Mouse (Mus musculus) gonadal fat pad, adult 2 months (tissue): ENCODE measurements around the gene Med7. TPM values are rescaled to one million over a fixed set of nuclear protein-coding genes. Genes with fewer than 3 reads are reported as not detected.
"Not testable (repeated sequence)": the region's sequence is repeated elsewhere in the genome, so short reads cannot be mapped to it uniquely, and the experiment has no call there.

ENCODE experiments used
- DNase-seq: peaks from one replicate; pipeline ENCODE4 v3.0.0-alpha.2; 2012; ENCODE audit warnings: low read depth
- polyA plus RNA-seq: library from polyadenylated mRNA; depleted of rRNA; stranded (reverse); fragments of >200 nt; gene quantifications from 2 replicates; pipeline ENCODE4 v1.2.3, GENCODE M21; 2012

Gene Med7
- polyA plus RNA-seq, 1 experiment: 15.2 TPM

DNA sequence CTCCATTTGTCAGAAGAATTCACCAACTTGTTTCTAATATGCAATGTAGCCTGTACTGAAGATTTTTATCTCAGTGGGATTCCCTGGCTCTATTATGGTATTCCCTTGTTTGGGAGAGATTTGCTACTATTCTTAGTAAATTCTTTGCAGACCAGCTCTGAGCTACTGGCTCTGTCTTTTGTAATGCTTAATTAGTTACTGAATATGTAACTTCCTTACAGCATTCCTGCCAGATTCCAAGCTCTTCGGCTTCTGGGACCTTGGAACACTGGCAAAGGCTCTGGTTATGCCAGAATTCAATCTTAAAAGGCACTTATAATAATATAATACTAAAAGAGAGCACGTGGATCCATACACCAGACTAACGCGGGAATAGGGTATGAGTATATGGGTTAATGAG lies 8.6 kb upstream of the Med7 start:
- DNase-seq: not testable (repeated sequence)

GRCm38 (mm10) chr11:46430123-46430522 lies 6.6 kb upstream of the Med7 start:
- DNase-seq: no peak

- DNase-seq: no peak
Measured at GRCm38 (mm10) chr11:46431129-46431528, 5.6 kb upstream of the Med7 start.

DNA sequence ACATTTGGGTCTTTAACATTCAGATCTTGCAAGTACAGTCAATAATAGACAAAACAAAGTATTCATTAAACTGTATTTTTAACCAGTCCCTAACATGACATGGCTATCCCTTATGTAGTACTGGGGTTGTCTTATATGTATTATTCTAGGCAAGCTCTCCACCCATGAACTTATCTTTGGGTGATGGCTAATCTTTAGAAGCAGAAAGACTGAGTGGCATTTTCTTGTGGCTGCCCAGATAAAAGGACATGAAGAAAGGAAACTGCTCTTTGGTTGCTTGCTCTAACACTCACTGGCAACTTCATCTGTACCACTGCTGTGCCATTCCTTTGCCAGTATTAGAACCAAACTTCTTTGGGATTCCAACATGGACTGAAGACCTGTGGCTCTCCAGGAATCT lies 1.4 kb upstream of the Med7 start:
- DNase-seq: no peak

DNA sequence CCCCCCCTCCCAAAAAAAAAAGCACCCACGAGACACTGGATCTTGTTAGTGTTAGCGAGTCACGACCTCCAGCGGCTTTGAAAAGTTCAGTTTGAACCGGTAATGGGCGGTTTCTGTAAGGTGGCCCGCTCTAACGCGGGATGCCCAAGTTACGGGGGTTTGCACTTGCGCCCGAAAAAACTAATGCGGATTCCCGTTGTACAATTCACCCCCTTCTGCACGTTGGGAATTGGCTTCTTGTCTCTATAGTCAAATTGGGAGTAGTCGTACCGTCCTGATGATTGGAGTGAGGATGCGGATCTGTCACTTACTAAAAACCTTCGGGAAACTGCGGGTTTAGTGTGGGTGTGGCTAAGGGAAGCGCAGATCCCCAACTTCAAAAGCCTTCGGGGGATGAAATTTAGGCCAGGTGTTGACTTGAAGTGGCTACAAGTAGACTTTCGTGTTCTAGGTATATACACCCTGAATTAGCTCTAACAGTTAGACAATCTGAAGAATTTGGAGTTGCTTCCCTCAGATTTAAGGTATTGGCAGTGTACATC lies 805 bp downstream of the Med7 start:
- no peak for DNase-seq

DNA sequence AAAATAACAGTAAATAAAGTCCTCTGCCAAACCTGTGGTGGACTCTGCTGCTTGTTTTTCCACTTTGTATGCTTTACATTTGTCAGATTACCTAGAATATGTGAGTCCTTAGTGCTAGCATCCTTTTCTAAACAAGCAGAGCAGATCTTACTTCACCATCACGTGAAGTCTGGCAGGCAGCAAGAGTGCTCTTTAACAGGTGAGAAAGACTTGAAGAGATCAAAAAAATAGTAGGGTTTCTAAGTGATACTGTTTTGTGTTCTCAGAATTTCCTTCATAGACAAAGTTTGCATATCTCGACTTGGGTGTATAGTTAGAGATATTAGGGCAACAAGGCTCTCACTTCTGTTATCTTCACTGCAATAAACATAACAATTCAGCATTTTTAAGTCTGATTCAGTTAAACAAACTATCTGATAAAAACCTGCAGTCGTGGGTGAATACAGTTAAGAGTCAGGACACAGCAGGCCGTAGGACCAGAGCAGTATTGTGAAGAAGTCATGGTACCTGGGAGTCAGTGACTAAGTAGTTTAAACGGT lies 2.3 kb downstream of the Med7 start:
- no peak for DNase-seq

- no peak for DNase-seq
Measured at GRCm38 (mm10) chr11:46441774-46442173, 5.0 kb downstream of the Med7 start.

DNA sequence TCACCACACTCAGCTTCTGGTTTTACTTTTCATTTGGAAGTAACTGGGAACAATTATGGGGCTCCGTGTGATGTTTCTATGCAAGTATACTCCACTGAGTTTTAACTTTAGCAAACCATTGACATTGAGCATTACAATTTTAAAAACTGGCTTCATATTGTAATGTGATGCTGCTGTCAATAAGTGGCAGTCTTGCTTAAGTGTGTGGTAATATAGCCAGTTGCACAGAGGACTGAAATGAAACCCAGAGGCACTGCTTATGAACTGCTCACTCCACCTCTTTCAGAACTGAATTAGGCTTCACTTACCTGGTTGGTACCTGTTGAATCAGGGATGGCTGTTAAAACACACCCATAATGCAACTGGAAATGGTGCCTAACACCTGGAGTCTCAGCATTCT lies 6.4 kb downstream of the Med7 start:
- no peak for DNase-seq

DNA sequence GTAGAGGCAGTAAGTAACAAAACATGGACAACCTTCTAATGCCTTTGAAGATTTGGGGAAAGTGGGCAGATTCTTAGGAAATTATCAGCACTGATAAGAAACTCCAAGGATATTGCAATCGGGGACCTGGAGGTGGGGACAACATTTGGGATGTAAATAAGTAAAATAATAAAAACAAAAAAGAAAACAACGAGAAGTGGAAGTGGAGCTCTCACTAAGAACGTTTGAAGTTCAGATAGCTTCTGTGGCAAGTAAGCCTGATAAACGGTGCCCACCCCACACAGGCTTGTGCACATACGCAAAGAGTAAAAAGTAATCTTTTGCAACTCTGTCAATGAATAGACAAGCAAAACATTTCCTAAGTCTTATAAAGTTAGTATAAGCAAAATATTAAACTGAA lies 7.3 kb downstream of the Med7 start:
- no peak for DNase-seq

DNA sequence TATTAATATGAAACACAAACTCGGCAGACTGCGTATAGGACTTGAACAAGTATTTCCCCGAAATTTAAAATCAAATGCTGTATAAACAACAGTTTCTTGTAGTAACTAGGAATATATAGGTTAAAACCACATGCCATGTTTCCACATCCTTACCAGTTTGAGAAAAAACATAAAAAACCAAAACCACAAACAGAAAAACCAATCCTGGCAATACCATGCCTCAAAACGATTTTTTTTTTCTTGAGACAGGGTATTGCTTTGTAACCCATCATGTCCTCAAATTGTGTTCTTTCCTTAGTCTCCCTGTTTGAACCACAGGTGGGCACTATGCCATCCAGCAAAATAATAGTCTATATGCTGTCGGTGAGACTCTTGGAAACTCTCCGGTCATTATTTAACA lies 9.4 kb downstream of the Med7 start:
- no peak for DNase-seq

DNA sequence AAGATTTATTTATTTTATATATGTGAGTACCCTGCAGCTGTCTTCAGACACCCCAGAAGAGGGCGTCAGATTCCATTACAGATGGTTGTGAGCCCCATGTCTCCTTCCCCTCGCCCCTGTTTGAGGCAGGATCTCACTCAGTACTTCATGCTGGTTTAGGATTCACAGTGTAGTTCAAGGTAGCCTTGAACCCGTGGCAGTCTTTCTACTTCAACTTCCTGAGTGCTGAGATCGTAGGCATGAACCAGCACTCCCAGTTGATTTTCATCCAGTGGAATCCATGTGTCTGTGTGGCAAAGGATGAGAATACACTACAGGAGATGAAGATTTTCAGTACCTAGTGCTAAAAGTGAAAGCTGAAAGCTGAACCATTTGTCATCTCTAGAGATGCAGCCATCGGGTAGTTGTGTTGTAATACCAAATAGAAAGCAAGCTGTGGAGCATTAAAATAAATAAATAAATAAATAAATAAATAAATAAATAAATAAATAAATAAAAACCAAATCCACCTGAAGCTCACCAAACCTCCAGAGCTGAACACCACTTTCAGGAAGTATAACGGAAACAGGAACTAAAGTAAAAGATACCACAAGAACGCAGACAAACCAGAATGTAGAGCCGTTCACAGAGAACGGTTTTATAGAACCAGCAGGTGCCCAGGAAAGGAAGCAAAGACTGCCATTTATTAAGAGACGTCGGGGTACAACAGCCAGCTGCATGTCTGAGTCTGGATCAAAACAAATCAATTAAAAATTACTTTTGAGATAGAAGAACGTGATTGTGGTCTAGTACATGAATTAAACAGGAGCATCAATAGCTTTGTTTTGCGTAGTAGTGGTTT lies 11.1 kb downstream of the Med7 start:
- DNase-seq: no peak

DNA sequence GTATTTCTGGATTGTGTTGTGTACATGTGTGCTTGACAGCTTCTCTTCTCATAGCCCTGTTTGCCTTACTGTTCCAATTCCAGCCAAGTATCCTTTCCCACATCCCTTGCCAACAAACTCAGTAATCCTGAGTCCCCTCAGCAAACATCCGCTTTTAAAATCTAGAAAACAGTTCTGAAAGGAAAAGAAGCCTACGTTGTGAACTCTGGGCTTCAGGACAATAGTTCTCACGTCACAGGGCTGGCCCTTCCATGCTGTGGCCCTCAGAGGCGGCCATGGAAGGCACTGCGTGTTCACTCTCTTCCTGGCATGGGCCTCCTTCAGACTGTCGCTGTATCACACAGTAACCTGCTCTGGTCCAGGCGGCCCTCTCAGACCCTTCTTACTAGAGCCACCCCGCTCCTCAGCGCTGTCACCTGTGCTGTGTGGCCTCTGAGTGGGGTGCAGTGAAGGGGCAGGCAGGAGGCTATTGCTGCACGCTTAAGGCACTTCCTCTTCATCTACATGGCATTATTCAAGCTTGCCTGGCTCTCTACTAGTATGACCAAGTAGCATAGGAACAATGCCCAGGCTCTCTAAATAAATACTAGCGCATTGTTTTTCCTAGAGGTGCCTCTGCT lies 12.8 kb downstream of the Med7 start:
- no peak for DNase-seq

GRCm38 (mm10) chr11:46454453-46455045 lies 17.8 kb downstream of the Med7 start, which contains the start of gene Havcr2:
Havcr2 (plus strand) TSS chr11:46454935.
- no peak for DNase-seq

GRCm38 (mm10) chr11:46459960-46460359 lies 23.2 kb downstream of the Med7 start:
- no peak for DNase-seq

- DNase-seq: no peak
Measured at GRCm38 (mm10) chr11:46461362-46461761, 24.6 kb downstream of the Med7 start.

GRCm38 (mm10) chr11:46461931-46462330 lies 25.2 kb downstream of the Med7 start:
- DNase-seq: no peak

GRCm38 (mm10) chr11:46466878-46467277 lies 30.2 kb downstream of the Med7 start:
- no peak for DNase-seq

DNA sequence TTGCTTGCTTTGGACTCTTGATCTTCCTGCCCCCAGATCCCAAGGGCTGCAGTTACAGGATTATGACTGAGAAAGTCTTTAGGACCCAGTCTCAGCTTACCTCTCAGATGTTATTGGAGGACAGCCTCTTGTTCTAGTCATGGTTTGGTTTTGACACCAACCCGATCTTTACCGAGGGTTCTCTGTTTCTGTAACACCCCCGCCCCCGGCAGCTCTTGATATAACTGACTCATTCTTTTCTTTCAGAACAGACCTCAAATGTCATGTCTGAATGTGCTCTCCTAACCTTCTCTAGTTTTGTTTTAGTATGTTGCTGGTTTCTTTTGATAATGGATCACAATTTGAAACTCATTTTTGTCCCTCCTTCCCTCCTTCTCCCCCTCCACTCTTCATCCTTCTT lies 37.5 kb downstream of the Med7 start:
- DNase-seq: no peak

GRCm38 (mm10) chr11:46479311-46479710 lies 42.6 kb downstream of the Med7 start:
- DNase-seq: no peak

DNA sequence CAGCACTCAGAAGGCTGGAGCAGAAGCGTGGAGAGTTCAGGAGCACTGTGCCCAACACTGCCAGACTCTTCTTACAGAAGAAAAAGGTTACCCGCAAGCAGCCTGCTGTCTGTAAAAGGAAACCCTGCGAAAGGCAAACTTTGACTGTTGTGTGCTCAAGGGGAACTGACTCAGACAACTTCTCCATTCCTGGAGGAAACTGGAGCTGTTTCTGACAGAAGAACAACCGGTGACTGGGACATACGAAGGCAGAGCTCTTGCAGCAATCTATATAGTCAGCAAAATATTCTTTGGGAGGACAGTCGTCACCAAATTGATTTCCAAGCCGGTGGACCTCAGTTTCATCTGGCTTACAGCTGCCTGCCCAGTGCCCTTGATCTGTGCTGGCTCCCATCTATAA lies 43.8 kb downstream of the Med7 start:
- no peak for DNase-seq

GRCm38 (mm10) chr11:46488231-46488630 lies 51.5 kb downstream of the Med7 start:
- DNase-seq: no peak

GRCm38 (mm10) chr11:46488650-46489049 lies 51.9 kb downstream of the Med7 start:
- no peak for DNase-seq
